Mouse (Mus musculus) hindbrain, embryonic 14.5 days (tissue): ENCODE data around the gene Snx20. TPM values are rescaled to one million over a fixed set of nuclear protein-coding genes. Genes with fewer than 3 reads are reported as not detected.
A peak's percentile ranks its signal among the peaks of the same experiment; 100 is the strongest.

Experiments used
- ATAC-seq: fragments of 200-750 bp; cut with Nextera tagmentation; 2 replicates; pipeline ENCODE4 v1.8.0; 2017; ENCODE audit warnings: moderate number of reproducible peaks, mild to moderate bottlenecking, moderate TSS enrichment, moderate library complexity; ENCODE audit not compliant: low FRiP score
- DNase-seq: peaks from one replicate; pipeline ENCODE4 v3.0.0-alpha.2; 2015; ENCODE audit warnings: low spot score
- H3K27ac ChIP-seq: fragments of 300-500 bp; sonication (generic); 2 replicates; pipeline ENCODE4 v1.5.1; 2014; ENCODE audit warnings: mild to moderate bottlenecking, moderate library complexity
- H3K27me3 ChIP-seq: fragments of 300-500 bp; sonication (generic); 2 replicates; pipeline ENCODE4 v1.6.1; 2014; ENCODE audit warnings: mild to moderate bottlenecking, low read length, mixed read lengths; ENCODE audit not compliant: control insufficient read depth, insufficient read depth
- H3K36me3 ChIP-seq: fragments of 300-500 bp; sonication (generic); replicated peaks from 2 replicates; pipeline ENCODE4 v1.6.1; 2014; ENCODE audit not compliant: control insufficient read depth, insufficient read depth
- H3K4me1 ChIP-seq: fragments of 300-500 bp; sonication (generic); replicated peaks from 2 replicates; pipeline ENCODE4 v1.6.1; 2014; ENCODE audit warnings: antibody characterized with exemption, low read length, mixed read lengths; ENCODE audit not compliant: control insufficient read depth, insufficient read depth
- H3K4me2 ChIP-seq: fragments of 300-500 bp; sonication (generic); replicated peaks from 2 replicates; pipeline ENCODE4 v1.6.1; 2014; ENCODE audit warnings: mild to moderate bottlenecking, moderate library complexity
- H3K4me3 ChIP-seq: fragments of 300-500 bp; sonication (generic); replicated peaks from 2 replicates; pipeline ENCODE4 v1.5.1; 2014; ENCODE audit warnings: mild to moderate bottlenecking, low read length
- H3K9ac ChIP-seq: fragments of 300-500 bp; sonication (generic); 2 replicates; pipeline ENCODE4 v1.6.1; 2014
- H3K9me3 ChIP-seq: fragments of 300-500 bp; sonication (generic); 2 replicates; pipeline ENCODE4 v1.6.1; 2016; ENCODE audit warnings: low read length; ENCODE audit not compliant: control insufficient read depth
- WGBS: fragments of 180-500 bp; shearing (Covaris S2); extraction: QIAGEN DNeasy Blood & Tissue Kit; methylation state at CpG from one replicate; pipeline ENCODE4 v1.1.7; 2014; 5-methylcytosine and 5-hydroxymethylcytosine counted together
- polyA plus RNA-seq: library from polyadenylated mRNA; unstranded; fragments of >200 nt; fragmentation: Nextera tagmentation; extraction: Ambion mirVana; gene quantifications from 2 replicates; pipeline ENCODE4 v1.2.1, GENCODE M21; 2014

Snx20 gene
- polyA plus RNA-seq, 1 experiment from 2014 or later = 1.7 TPM

DNA sequence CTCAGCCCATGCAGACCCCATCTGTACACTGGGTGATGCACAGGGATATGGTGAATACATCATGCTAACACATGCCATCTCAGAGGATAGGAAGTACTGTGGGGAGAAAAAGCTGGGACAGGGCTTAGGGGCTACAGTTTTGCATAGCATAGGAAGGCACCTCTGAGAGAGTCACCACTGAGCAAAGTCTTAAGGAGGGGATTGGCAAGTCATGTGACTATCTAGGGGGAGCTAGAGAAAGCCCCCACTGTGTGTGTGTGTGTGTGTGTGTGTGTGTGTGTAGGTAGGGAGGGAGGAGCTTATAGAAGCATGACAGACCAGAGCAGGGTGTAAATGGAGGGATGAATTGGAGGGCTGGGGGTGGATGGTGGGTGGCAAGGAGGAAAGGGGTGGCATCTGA, 12.4 kb upstream of the Snx20 start:
- Histone ChIP-seq H3K36me3 (no peaks in the 10 kb centered on the region), H3K9ac (no peak overlapping the region), H3K4me2 (no peak overlapping the region), H3K4me3 (no peak overlapping the region), H3K4me1 (0 out of 2 replicates have a peak, but pooled peaks cover 5% of the 10 kb centered on the region), H3K27me3 (peaks cover 7% of the 10 kb centered on the region; the same call in 1 of the 2 replicates), H3K27ac (no peak overlapping the region), H3K9me3 (no peaks in the 10 kb centered on the region)
- ATAC-seq (no peak), DNase-seq (no peak)

DNA sequence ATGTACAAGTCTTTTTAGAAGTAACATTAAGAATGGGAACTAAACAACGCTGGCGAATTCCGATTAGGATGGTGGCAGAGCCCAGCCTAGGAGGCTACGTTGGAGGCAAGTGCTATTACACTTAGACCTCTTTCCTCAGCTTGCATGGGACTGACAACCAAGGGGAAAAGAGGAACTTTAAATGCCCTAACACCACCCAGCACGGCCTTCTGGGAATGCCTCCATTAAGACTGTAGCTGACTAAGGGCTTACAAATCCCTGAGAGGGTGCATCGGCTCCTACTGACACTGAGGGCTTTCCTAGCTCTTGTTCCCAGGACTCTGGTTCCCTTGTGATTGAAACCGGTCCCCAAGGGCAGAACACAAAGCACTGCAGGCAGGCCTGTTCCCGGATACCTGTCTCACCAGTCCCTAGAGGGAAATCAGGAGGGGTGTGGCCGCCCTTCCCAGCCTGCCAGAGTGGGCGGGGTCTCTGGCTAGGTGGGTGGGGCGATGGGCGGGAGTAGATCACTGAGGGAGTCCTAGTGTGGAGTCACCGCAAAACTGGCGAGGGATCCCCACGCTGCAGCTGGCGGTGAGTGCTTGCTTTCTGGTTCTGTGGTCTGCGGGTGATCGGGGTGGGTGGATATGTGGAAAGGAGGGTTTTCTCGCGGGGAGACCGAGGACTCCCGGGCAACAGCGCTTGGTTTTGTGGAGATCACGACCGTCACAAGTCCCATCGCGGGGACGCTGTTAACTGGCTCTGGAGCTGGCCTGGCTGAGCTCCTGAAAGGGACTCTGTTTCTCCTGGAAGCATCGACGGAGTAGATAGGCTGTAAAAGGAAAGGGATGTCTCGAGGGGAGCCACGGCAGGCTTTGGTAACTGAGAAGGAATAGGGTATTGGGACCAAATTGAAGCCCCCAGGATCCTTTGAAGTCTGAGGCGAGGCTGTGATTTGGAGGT, 11.2 kb upstream of the Snx20 start, which contains the start of gene Nod2:
TSS of gene Nod2 (plus strand) at position 479 of the 942 bp plus-strand sequence.
- DNase-seq = no peak
- WGBS = 10% methylated on average over 33 of the region's 33 CpGs
- Histone ChIP-seq H3K9ac (peak within 1 kb of the TSS; percentile 34; the same call in 1 of the 2 replicates), H3K4me1 (0 out of 2 replicates have a peak, but pooled peaks cover 5% of the 10 kb centered on the region), H3K27me3 (peaks cover 7% of the 10 kb centered on the region; the same call in 1 of the 2 replicates), H3K4me2 (peak within 1 kb of the TSS; percentile 43), H3K9me3 (no peaks in the 10 kb centered on the region), H3K4me3 (peak within 1 kb of the TSS; percentile 19), H3K27ac (no peak within 1 kb of the TSS), H3K36me3 (no peaks in the 10 kb centered on the region)
- no peak for ATAC-seq

DNA sequence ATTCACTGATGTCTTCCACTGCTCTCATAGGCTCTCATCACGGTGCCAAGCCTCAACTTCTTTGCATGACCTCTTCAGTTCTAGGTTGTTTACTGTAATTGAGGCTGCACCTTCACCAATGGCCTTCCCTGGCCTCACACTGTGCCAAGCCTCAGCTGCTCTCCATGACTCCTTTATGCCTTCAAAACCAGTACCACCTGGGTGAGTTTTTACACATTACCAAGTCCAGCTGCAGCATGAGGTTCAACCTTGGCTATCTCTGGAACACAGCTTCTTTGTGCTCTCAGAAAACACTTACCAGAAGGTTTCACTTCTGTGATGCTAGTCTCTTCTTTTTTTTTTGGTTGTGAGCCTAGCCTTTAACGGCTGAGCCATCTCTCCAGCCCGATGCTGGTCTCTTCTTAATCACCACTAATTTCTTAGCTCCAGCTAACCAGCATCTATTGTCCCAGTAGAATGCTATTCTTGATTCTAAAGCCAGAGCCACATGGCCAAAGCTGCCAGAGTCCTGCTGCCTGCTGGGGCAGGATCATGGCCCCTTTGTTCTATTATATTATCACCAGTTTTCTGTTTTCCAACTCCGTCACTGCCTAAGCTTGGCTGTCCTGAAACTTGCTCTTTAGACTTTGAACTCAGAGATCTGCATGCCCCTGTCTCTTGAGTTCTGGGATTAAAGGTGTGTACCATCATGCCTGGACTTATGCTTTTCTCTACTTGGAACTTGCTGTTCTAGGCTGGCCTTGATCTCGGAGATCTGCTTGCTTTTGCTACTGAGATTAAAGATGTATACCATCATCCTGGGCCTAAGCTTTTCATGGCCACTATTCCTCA, 7.0 kb upstream of the Snx20 start:
- no peak for ATAC-seq
- Histone ChIP-seq H3K4me2 (no peak overlapping the region), H3K9me3 (no peaks in the 10 kb centered on the region), H3K4me3 (no peak overlapping the region), H3K27ac (no peak overlapping the region), H3K36me3 (no peaks in the 10 kb centered on the region), H3K9ac (no peak overlapping the region), H3K4me1 (0 out of 2 replicates have a peak, but pooled peaks cover 4% of the 10 kb centered on the region), H3K27me3 (peaks cover 4% of the 10 kb centered on the region; the same call in 1 of the 2 replicates)
- DNase-seq = no peak
- 67% methylated on average over 5 of the region's 5 CpGs for WGBS

DNA sequence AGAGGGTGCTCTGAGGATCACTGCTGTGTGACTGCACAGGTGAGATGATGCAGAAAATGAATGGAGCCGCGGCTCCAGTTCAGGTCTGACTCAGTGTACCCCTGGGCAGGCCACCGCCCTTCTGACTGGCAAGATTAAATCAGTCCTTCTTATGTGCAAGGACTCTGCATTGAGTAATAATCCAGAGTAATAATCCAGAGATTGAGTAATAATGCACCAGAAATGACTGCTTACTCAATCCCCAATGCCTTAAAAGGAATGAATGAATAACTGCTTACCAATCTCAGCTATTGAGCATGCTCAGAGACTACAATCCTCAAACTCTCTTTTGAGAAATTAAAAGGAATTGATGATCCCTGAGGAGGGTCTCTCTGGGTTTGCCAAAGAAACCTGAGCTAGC, 3.0 kb upstream of the Snx20 start:
- no peaks in the 10 kb centered on the region for H3K36me3 ChIP-seq
- no peak overlapping the region for H3K9ac ChIP-seq
- no peaks in the 10 kb centered on the region for H3K27me3 ChIP-seq
- H3K4me1 ChIP-seq = no peaks in the 10 kb centered on the region
- 98% methylated on average over 3 of the region's 3 CpGs for WGBS
- no peaks in the 10 kb centered on the region for H3K9me3 ChIP-seq
- DNase-seq = no peak
- H3K27ac ChIP-seq = no peak overlapping the region
- no peak for ATAC-seq
- no peak overlapping the region for H3K4me3 ChIP-seq
- no peak overlapping the region for H3K4me2 ChIP-seq

DNA sequence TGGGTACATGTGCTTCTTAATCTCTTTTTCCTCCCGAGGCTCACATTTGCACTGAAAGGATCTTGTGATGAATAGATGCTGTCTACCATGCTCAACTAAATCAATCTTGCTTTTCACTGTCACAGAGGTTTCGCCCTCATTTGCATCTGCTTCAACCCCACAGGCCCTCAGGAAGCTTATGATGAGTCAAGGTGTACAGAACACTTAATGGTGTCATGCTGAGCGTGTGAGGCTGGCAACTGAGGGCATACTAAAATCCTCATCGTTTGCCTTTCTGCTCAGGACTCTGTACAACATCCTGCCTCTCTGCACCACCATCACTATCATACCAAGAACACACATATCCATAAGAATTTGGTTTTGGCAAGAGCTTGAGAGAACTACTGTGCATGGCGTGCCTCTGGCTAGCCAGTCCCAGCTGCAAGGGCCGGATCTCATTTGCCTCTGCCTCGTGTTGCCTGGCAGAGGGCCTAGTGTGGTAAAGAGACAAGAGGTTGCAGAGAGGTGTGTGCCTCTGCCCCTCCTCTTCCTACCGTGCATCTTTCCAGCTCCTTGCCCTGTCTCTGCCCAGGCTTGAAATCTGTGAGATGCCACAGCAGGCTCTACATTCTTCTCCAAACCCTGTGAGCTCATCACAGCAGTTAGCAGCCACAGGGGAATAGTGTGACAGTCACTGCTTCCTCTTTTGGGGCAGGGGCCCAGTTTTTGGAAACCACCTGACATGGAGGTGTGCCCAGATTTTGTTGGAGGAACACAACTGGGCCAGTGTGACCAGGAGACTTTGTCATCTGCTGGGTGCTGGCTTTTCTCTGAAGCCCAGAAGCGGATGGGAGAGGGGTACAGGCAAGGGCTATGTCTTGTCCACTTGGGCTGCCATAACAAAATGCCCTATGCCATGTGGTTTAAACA, 1.4 kb upstream of the Snx20 start:
- ATAC-seq = no peak
- WGBS = 58% methylated on average over 9 of the region's 9 CpGs
- H3K4me2 ChIP-seq = no peak overlapping the region

DNA sequence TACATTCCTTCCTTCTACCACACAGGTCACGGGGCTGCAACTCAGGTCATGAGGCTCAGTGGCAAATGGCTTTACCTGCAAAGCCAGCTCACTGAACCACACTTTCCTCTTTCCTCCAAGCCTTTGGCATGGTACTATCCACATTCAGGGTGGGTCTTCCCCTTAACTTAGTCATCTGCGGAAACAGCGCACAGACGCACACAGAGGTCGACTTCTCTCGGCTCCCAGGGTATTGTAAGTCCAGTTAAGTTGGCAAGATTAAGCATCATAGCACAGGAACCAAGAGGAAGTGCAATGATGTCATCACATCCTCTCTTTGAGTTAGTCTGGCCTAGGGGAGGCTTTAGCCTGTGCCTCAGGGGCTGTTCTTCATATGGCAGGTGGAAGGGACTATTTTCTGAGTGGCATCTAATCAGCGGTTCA, 2.6 kb downstream of the Snx20 start:
- H3K9me3 ChIP-seq = no peaks in the 10 kb centered on the region
- no peak overlapping the region for H3K27ac ChIP-seq
- no peaks in the 10 kb centered on the region for H3K4me1 ChIP-seq
- ATAC-seq = no peak
- no peak for DNase-seq
- no peak overlapping the region for H3K4me2 ChIP-seq
- H3K27me3 ChIP-seq = 0 out of 2 replicates have a peak, but pooled peaks cover 4% of the 10 kb centered on the region
- no peak overlapping the region for H3K9ac ChIP-seq
- WGBS = 90% methylated on average over 7 of the region's 7 CpGs
- no peaks in the 10 kb centered on the region for H3K36me3 ChIP-seq
- H3K4me3 ChIP-seq = no peak overlapping the region

More for the DNA sequence above, 1.4 kb upstream of the Snx20 start:
- H3K27ac ChIP-seq = no peak overlapping the region
- no peaks in the 10 kb centered on the region for H3K4me1 ChIP-seq
- DNase-seq = no peak
- no peaks in the 10 kb centered on the region for H3K9me3 ChIP-seq
- H3K36me3 ChIP-seq = no peaks in the 10 kb centered on the region
- no peak overlapping the region for H3K9ac ChIP-seq
- H3K4me3 ChIP-seq = no peak overlapping the region
- no peaks in the 10 kb centered on the region for H3K27me3 ChIP-seq

DNA sequence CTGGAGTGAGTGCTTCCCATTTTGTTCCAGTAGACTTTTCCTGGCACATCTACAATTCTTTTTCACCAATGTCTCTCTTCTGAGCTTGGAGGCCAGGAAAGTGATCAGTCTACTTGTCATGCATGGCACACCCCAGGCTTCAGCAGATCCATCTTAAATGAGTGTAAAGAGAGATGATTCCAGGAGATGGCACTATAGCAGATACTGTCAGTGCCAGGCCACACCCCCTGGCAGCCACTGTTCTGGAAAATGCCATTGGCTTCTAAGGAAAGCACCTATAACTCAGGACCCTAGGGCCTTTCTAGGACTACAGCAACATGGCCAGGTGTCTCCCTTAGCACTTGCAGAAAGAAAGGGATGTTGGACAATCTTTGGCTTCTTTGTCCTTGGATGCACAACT, 4.8 kb downstream of the Snx20 start:
- H3K36me3 ChIP-seq = no peaks in the 10 kb centered on the region
- H3K27me3 ChIP-seq = 0 out of 2 replicates have a peak, but pooled peaks cover 9% of the 10 kb centered on the region
- H3K4me3 ChIP-seq = no peak overlapping the region
- H3K9ac ChIP-seq = no peak overlapping the region
- ATAC-seq = no peak
- no peaks in the 10 kb centered on the region for H3K9me3 ChIP-seq
- no peak overlapping the region for H3K4me2 ChIP-seq
- no peak overlapping the region for H3K27ac ChIP-seq
- peak; percentile 55 for DNase-seq
- no peaks in the 10 kb centered on the region for H3K4me1 ChIP-seq

DNA sequence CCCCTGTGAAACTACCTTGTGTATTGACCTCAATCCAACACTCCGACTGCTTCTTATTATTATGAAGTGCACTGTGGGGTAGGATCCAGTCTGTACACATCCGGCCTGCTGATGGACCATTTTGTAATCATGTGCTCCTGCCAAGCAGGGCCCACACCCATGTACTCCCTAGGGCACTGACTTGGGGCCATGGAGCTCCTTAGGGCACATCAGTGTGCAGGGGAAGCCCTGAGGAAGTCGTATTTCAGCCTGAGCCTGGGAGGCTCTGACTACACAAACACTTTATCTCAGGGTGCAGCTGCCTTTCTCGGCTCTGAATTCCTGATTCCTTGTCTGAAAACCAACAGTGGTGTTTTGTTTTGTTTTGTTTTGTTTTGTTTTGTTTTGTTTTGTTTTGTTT, 5.7 kb downstream of the Snx20 start:
- no peak for ATAC-seq
- WGBS = 79% methylated on average over 4 of the region's 4 CpGs
- Histone ChIP-seq H3K9ac (no peak overlapping the region), H3K4me3 (no peak overlapping the region), H3K27me3 (0 out of 2 replicates have a peak, but pooled peaks cover 16% of the 10 kb centered on the region), H3K27ac (no peak overlapping the region), H3K4me2 (no peak overlapping the region), H3K36me3 (no peaks in the 10 kb centered on the region), H3K4me1 (no peaks in the 10 kb centered on the region), H3K9me3 (no peaks in the 10 kb centered on the region)
- DNase-seq = no peak
